Comparison of ENCODE assay signal across 8 mouse cellular contexts in the genomic region with DNA sequence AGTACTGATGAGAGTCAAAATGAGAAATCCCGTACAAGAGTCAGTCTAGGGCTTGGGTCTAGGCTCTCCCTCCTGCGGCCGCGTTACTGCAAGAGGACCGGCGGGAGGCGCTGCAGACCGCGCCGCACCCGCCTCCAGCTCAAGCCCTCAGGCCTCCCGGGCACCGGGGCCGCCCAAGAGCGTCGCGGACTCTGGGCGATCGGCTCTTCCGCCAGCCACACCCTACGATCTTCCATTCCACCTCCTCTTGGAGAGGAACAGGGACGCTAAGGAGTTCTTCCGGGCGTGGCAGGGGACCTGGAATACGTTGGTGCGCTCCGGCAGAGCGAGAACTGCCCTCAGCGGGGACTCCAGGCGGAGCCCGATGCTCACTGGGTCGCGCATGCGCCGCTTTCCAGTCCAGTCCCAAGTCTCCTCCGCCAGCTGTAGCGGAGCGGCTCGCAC. TPM values are rescaled to one million over a fixed set of nuclear protein-coding genes. Genes with fewer than 3 reads are reported as not detected.
A peak's percentile ranks its signal among the peaks of the same experiment; 100 is the strongest.
DNase-seq lines count a peak whose midpoint lies in the region; ATAC-seq lines count a peak whose summit lies in the region.

No protein-coding gene starts in this region.

- peaks cover 31% of the 10 kb centered on the region for H3K27me3 ChIP-seq in megakaryocyte, embryonic 14.5 days (replicated peaks)

- peaks cover 10% of the 10 kb centered on the region; the same call in 1 of the 2 replicates for H3K4me1 ChIP-seq in megakaryocyte, embryonic 14.5 days

- intact Hi-C loops in left cerebral cortex, postnatal 14 days (cut with DNase I): loop anchor here (5.0 to 10.0 kb wide), 2 partner anchors 848 to 1170 kb away; no protein-coding TSS in a partner anchor

- H3K36me3 ChIP-seq in megakaryocyte, embryonic 14.5 days (replicated peaks; ENCODE audit: low read length): no peaks in the 10 kb centered on the region

- ATAC-seq in inflammation-experienced regulatory T-cells, adult 6 months: peak; percentile 77

- DNase-seq in adrenal gland, adult (ENCODE audit: inconsistent age in 2 of 2, low spot score in 1 of 2): peak; percentile 84 to 94
- DNase-seq in embryo, embryonic 10 days (ENCODE audit: low spot score): peak; percentile 88
- peak; percentile 77 for DNase-seq in gastrocnemius, postnatal 25 days
- peak; percentile 54 to 76 for DNase-seq in left cerebral cortex, postnatal 14 days (ENCODE audit: low spot score in 2 of 2)
- DNase-seq in right cerebral cortex, adult 18-20 months: peak; percentile 84
- peak; percentile 77 for DNase-seq in urinary bladder, adult 2 months (ENCODE audit: low spot score)

- no peaks in the 10 kb centered on the region for H3K9me3 ChIP-seq in megakaryocyte, embryonic 14.5 days

- H3K4me3 ChIP-seq in megakaryocyte, embryonic 14.5 days (replicated peaks): peak overlapping the region; percentile 91

RNA-seq across cellular contexts. Expression of gene Klf4, which starts 17.5 kb away (rescaled TPM):
- total RNA-seq in gastrocnemius, postnatal 25 days (2021): 10 to 100 TPM; 11.6 to 17.0 TPM
- polyA plus RNA-seq in inflammation-experienced regulatory T-cells, adult 6 months (2017; shearing (Covaris generic)): 1 to 10 TPM in 2 of 3 experiments, under 1 TPM in 1; 0.35 to 2.2 (median 1.5) TPM
- total RNA-seq in left cerebral cortex, postnatal 14 days (2021): 1 to 10 TPM; 6.3 to 8.4 TPM
- 3.0 and 5.1 TPM in 2 replicates for polyA plus RNA-seq in megakaryocyte, embryonic 14.5 days (2012; ENCODE audit: insufficient read depth, low replicate concordance)
- 51.6 and 59.8 TPM in 2 replicates for polyA plus RNA-seq in urinary bladder, adult 2 months (2012; rRNA removed)

Comparison
In these comparisons a context has a peak if more than half of its experiments do, and no peak if none do; other contexts are left out.
1. Peak in every context shown above with its lines: DNase-seq, ATAC-seq and H3K4me3 ChIP-seq.